Mouse (Mus musculus) embryo, embryonic 10.5 days (tissue): ENCODE measurements around the gene Nme7.
A peak's percentile ranks its signal among the peaks of the same experiment; 100 is the strongest.

ENCODE experiments used
- DNase-seq: peaks from one replicate; pipeline ENCODE4 v3.0.0-alpha.2; 2015; ENCODE audit warnings: low spot score

Gene Nme7

GRCm38 (mm10) chr1:164384354-164384753 lies 80.4 kb downstream of the Nme7 start:
- no peak for DNase-seq

GRCm38 (mm10) chr1:164384972-164385371 lies 81.1 kb downstream of the Nme7 start:
- DNase-seq: no peak

GRCm38 (mm10) chr1:164389743-164390142 lies 85.8 kb downstream of the Nme7 start:
- no peak for DNase-seq

- peak; percentile 53 for DNase-seq
Measured at GRCm38 (mm10) chr1:164392176-164392575, 88.3 kb downstream of the Nme7 start.

- no peak for DNase-seq
Measured at GRCm38 (mm10) chr1:164395131-164395780, 91.3 kb downstream of the Nme7 start.

GRCm38 (mm10) chr1:164397672-164398071 lies 93.8 kb downstream of the Nme7 start:
- no peak for DNase-seq

- DNase-seq: no peak
Measured at GRCm38 (mm10) chr1:164399578-164399977, 95.7 kb downstream of the Nme7 start.

GRCm38 (mm10) chr1:164405385-164405802 lies 101.5 kb downstream of the Nme7 start:
- no peak for DNase-seq

- DNase-seq: no peak
Measured at GRCm38 (mm10) chr1:164406506-164406905, 102.6 kb downstream of the Nme7 start.

GRCm38 (mm10) chr1:164408655-164409054 lies 104.7 kb downstream of the Nme7 start:
- no peak for DNase-seq

GRCm38 (mm10) chr1:164411306-164411705 lies 107.4 kb downstream of the Nme7 start:
- DNase-seq: no peak

- no peak for DNase-seq
Measured at GRCm38 (mm10) chr1:164412906-164413305, 109.0 kb downstream of the Nme7 start.

- no peak for DNase-seq
Measured at GRCm38 (mm10) chr1:164413608-164414007, 109.7 kb downstream of the Nme7 start.

GRCm38 (mm10) chr1:164415347-164415751 lies 111.4 kb downstream of the Nme7 start:
- no peak for DNase-seq

- DNase-seq: no peak
Measured at GRCm38 (mm10) chr1:164416692-164417394, 112.9 kb downstream of the Nme7 start.

- no peak for DNase-seq
Measured at GRCm38 (mm10) chr1:164417604-164418003, 113.7 kb downstream of the Nme7 start.

- no peak for DNase-seq
Measured at GRCm38 (mm10) chr1:164418320-164418719, 114.4 kb downstream of the Nme7 start.

- DNase-seq: no peak
Measured at GRCm38 (mm10) chr1:164419401-164419800, 115.5 kb downstream of the Nme7 start.

GRCm38 (mm10) chr1:164420623-164421354 lies 116.9 kb downstream of the Nme7 start:
- no peak for DNase-seq

- DNase-seq: no peak
Measured at GRCm38 (mm10) chr1:164426227-164426626, 122.3 kb downstream of the Nme7 start.

GRCm38 (mm10) chr1:164427777-164428176 lies 123.9 kb downstream of the Nme7 start:
- no peak for DNase-seq

GRCm38 (mm10) chr1:164428644-164429043 lies 124.7 kb downstream of the Nme7 start:
- DNase-seq: no peak

- no peak for DNase-seq
Measured at GRCm38 (mm10) chr1:164432649-164433048, 128.7 kb downstream of the Nme7 start.
